Mouse (Mus musculus): ENCODE measurements around the gene Olfr978.
"Not testable (repeated sequence)": the region's sequence is repeated elsewhere in the genome, so short reads cannot be mapped to it uniquely, and the experiment has no call there.

Olfr978 gene

DNA sequence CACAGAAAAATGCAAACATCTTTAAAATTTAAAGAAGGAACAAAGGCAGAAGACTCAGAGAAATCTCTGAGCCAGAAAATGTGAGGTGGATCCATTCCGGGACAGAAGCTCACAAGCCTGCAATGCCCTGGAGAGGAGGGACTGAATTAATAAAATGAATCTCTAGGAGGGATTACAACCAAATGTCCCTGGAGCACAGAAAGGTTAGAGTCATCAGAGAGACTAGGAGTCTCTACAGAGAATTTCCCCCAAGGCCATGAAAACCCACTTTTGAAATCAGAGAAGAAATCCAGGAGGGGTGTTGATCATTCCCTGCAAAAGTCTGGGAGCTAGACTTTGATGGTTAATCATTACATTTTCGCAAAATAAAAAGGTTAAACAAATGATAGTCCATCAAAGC lies at the start of gene Olfr978:
Olfr978 (plus strand) TSS at position 301 of the 400 bp plus-strand sequence.
- TF ChIP-seq GATA4 (IDR thresholded peaks at IDR 0.05; ENCODE audit: insufficient replicate concordance, low read length): no peak

DNA sequence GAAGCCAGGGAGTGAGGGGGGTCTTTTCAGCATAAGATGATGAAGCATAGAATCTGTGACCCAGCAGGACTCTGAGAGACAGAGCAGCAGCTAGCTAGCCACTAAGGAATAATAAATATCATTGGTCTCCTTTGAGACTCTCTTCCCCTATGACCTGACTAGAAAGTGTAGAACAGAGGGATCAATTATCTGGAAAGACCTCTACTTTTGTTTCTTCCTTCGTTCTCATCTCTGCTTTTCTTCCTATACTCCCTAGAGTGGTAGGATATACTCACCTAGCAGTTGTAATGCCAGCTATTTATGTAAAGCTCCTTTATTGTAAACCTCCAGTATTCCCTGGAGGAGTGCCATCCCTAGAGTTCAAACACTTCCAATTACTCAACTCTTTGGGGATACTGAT lies 40.0 kb upstream of the Olfr978 start, which contains the start of gene Olfr975:
Olfr975 (minus strand) TSS at position 101 of the 400 bp plus-strand sequence.
- no peak for TF ChIP-seq GATA4 (IDR thresholded peaks at IDR 0.05; ENCODE audit: insufficient replicate concordance, low read length)

DNA sequence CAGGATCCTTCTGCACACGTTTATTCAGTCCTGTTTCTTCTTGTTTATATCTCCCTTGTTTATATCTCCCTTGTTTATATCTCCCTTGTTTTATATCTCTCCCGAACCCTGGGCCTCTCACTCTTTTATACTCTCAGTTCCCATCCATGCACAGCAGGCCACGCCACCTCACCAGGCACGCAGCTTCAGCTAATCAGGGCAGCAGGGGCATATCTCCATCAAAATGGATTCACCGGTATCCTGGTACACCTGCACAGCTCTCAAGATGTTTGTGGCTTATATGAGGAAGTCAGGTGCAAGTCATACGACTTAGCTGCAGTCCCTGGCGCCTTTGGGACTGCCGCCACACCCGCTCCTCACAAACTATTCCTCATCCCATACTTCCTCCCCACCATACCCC lies 30.9 kb upstream of the Olfr978 start, which contains the start of gene Olfr976:
Olfr976 (minus strand) TSS at position 101 of the 400 bp plus-strand sequence.
- not testable (repeated sequence) for TF ChIP-seq GATA4 (IDR thresholded peaks at IDR 0.05; ENCODE audit: insufficient replicate concordance, low read length)

DNA sequence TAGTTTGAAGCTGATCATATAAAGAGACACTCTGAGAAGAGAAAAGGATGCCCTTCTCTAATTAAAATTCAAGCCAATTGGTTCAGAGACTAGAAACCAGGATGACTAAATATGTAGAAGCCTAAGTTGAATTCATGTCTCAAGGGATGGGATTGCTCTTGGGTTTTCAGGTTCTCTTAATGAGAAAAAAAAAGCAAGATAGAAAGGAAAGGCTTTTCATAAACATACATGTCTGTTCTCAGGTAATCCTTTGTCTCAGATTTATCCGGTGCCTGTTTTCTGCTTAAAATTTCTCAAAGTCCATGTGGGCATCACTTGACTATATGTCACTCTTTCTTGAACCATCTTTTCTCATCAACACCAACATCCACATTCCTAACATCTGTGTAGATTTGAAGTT lies 11.5 kb downstream of the Olfr978 start, which contains the start of gene Olfr979:
Olfr979 (minus strand) TSS at position 101 of the 400 bp plus-strand sequence.
- no peak for TF ChIP-seq GATA4 (IDR thresholded peaks at IDR 0.05; ENCODE audit: insufficient replicate concordance, low read length)

DNA sequence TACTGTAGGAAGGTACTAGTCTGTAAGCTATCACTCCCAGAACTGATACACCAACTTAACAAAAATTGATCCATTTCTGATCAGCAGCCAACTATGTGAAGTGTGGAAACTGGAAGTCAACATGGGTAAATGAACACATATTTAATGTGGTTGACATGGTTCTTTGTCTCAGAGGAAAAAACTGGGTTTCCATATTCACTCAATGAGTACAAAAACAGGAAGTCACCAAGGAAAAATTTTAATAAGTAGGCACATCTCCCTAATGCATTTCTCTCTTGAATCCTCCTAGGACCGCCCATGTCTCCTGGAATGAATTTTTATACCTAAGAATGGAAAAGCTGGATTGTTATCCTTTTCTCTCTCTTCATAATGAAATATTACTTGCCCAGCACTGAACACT lies 17.6 kb downstream of the Olfr978 start, which contains the start of gene Olfr980:
Olfr980 (minus strand) TSS at position 101 of the 400 bp plus-strand sequence.
- TF ChIP-seq GATA4 (IDR thresholded peaks at IDR 0.05; ENCODE audit: insufficient replicate concordance, low read length): no peak

DNA sequence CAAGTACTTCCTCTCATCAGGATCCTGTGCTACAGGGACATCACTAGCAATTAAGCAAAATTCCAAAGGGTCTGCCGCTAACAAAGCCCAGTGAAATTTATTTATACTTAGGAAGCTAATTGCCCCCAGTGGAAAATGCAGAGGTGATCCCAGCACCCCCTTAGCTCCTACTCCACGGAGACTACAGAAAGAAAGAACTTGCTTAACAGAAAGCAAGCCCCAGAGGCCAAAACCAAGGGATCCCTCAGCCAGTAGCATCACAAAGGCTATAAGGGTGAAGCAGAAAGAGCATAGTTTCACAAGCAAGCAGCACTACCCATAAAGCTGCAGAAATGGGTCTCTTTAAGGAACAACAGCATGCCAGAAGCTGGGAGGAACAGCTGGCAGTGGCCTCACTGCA lies 29.3 kb downstream of the Olfr978 start, which contains the start of gene Olfr981:
Olfr981 (plus strand) TSS at position 301 of the 400 bp plus-strand sequence.
- TF ChIP-seq GATA4 (IDR thresholded peaks at IDR 0.05; ENCODE audit: insufficient replicate concordance, low read length): no peak

All from liver, adult (tissue).